Mouse (Mus musculus) embryonic facial prominence, embryonic 13.5 days (tissue): Measurements from ENCODE around the gene Noto. TPM values are rescaled to one million over a fixed set of nuclear protein-coding genes. Genes with fewer than 3 reads are reported as not detected.

ENCODE experiments used
- ATAC-seq: fragments of 200-750 bp; cut with Nextera tagmentation; 2 replicates; pipeline ENCODE4 v1.8.0; 2017; ENCODE audit warnings: low read depth; ENCODE audit not compliant: insufficient number of reproducible peaks, insufficient read depth, low FRiP score, low TSS enrichment
- H3K27ac ChIP-seq: fragments of 300-500 bp; sonication (generic); 2 replicates; pipeline ENCODE4 v1.5.1; 2015; ENCODE audit warnings: moderate library complexity, mild to moderate bottlenecking, inconsistent platforms
- H3K27me3 ChIP-seq: fragments of 300-500 bp; sonication (generic); 2 replicates; pipeline ENCODE4 v1.6.1; 2015; ENCODE audit warnings: mild to moderate bottlenecking, inconsistent platforms
- H3K36me3 ChIP-seq: fragments of 300-500 bp; sonication (generic); 2 replicates; pipeline ENCODE4 v1.6.1; 2015; ENCODE audit warnings: mild to moderate bottlenecking, inconsistent platforms
- H3K4me1 ChIP-seq: fragments of 300-500 bp; sonication (generic); 2 replicates; pipeline ENCODE4 v1.6.1; 2015; ENCODE audit warnings: inconsistent platforms
- H3K4me2 ChIP-seq: fragments of 300-500 bp; sonication (generic); 2 replicates; pipeline ENCODE4 v1.6.1; 2015; ENCODE audit warnings: moderate library complexity, mild to moderate bottlenecking, inconsistent platforms
- H3K4me3 ChIP-seq: fragments of 300-500 bp; sonication (generic); 2 replicates; pipeline ENCODE4 v1.5.1; 2015; ENCODE audit warnings: mild to moderate bottlenecking, inconsistent platforms
- H3K9ac ChIP-seq: fragments of 300-500 bp; sonication (generic); 2 replicates; pipeline ENCODE4 v1.6.1; 2015; ENCODE audit warnings: mild to moderate bottlenecking, inconsistent platforms
- H3K9me3 ChIP-seq: fragments of 300-500 bp; sonication (generic); 2 replicates; pipeline ENCODE4 v1.6.1; 2016; ENCODE audit warnings: inconsistent platforms
- WGBS: fragments of 180-500 bp; shearing (Covaris S2); methylation state at CpG from one replicate; pipeline ENCODE4 v1.1.7; 2015; ENCODE audit warnings: mixed read lengths; 5-methylcytosine and 5-hydroxymethylcytosine counted together
- polyA plus RNA-seq: library from polyadenylated mRNA; unstranded; fragments of >200 nt; fragmentation: Nextera tagmentation; extraction: Ambion mirVana; gene quantifications from 2 replicates; pipeline ENCODE4 v1.2.1, GENCODE M21; 2015

Noto gene
- polyA plus RNA-seq, 1 experiment from 2014 or later: not detected

DNA sequence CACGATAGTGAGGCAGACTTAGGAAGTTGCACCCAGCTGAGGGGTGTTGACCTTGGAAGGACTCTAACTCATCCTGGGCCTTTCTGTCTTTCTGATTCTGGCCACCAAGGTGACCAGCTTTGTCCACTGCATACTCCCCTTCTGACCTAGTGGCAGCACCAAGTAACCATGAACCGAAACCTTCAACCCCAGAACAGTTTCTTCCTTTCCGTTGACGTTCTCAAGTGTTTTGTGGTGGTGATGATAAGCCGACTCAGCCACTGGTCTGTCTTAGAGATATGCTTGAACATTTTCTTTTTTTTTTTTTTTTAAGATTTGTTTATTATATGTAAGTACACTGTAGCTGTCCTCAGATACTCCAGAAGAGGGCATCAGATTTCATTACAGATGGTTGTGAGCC lies 35.1 kb upstream of the Noto start:
- no peak overlapping the region for H3K4me2 ChIP-seq

DNA sequence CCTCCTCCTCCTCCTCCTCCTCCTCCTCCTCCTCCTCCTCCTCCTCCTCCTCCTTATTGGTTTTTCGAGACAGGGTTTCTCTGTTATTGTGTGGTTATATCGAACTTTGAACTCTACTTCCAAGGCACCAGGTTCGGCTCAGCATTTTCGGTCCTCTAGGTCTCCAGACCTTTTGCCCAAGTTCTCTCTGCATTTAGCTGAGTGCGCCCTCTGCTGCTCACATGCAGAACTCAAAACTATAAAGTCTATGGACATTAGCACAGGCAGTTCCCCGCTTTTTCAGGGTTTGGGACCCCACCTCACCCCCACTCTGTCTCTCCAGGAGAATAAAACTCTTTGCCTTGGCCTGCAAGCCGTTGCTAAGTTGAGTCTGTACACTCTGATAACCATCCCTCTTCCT lies 31.9 kb upstream of the Noto start:
- Histone ChIP-seq H3K4me1 (0 out of 2 replicates have a peak, but pooled peaks cover under 1% of the 10 kb centered on the region), H3K27me3 (no peaks in the 10 kb centered on the region; the same call in 1 of the 2 replicates), H3K4me3 (no peak overlapping the region), H3K9ac (no peak overlapping the region), H3K27ac (no peak overlapping the region), H3K9me3 (no peaks in the 10 kb centered on the region), H3K4me2 (no peak overlapping the region), H3K36me3 (no peaks in the 10 kb centered on the region)
- 24% methylated on average over 6 of the region's 7 CpGs for WGBS
- ATAC-seq: no peak

More for the DNA sequence above, 35.1 kb upstream of the Noto start:
- H3K4me3 ChIP-seq: no peak overlapping the region
- no peak overlapping the region for H3K9ac ChIP-seq
- H3K9me3 ChIP-seq: 0 out of 2 replicates have a peak, but pooled peaks cover 3% of the 10 kb centered on the region
- WGBS: 75% methylated on average over 5 of the region's 5 CpGs
- H3K27me3 ChIP-seq: peaks cover 9% of the 10 kb centered on the region
- H3K4me1 ChIP-seq: 0 out of 2 replicates have a peak, but pooled peaks cover 3% of the 10 kb centered on the region
- H3K36me3 ChIP-seq: no peaks in the 10 kb centered on the region
- ATAC-seq: no peak
- no peak overlapping the region for H3K27ac ChIP-seq

DNA sequence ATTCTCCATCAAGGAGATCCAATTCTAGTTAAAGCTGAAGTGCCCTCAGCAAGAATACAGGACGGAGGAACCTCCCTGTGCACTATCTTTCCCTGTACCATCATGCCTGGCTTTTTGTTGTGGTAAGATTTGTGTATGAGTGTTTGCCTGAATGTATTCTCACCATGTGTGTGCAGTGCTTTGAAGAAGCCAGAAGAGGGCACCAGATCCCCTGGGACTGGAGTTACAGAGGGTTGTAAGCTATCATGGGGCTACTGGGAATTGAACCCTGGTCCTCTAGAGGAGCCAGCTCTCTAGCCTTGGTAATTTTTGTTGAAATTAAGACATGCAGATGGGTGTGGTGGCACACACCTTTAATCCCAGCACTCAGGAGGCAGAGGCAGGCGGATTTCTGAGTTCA lies 28.3 kb upstream of the Noto start:
- 0 out of 2 replicates have a peak, but pooled peaks cover 2% of the 10 kb centered on the region for H3K4me1 ChIP-seq
- ATAC-seq: no peak
- no peak overlapping the region for H3K27ac ChIP-seq
- no peaks in the 10 kb centered on the region; the same call in 1 of the 2 replicates for H3K27me3 ChIP-seq
- H3K9ac ChIP-seq: no peak overlapping the region
- 68% methylated on average over 2 of the region's 2 CpGs for WGBS
- H3K4me2 ChIP-seq: no peak overlapping the region
- no peaks in the 10 kb centered on the region for H3K9me3 ChIP-seq
- H3K4me3 ChIP-seq: no peak overlapping the region
- H3K36me3 ChIP-seq: no peaks in the 10 kb centered on the region

DNA sequence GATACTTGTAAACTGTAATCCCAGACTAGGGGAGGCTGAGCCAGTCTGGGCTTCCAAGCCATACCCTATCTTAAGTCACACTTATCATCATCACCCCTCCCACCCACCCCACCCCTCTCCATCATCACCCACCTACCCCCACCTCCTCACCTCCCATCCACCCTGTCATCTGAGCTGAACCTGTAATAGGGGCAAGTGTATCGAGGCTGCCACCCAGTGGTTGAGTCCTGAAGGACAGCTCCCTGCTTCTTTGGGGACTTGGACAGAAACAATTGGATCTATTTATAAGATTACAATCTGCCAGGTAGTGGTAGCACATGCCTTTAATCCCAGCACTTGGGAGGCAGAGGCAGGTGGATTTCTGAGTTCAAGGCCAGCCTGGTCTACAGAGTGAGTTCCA lies 26.5 kb upstream of the Noto start:
- H3K4me1 ChIP-seq: 0 out of 2 replicates have a peak, but pooled peaks cover 2% of the 10 kb centered on the region
- no peak overlapping the region for H3K9ac ChIP-seq
- no peak overlapping the region for H3K27ac ChIP-seq
- WGBS: 9% methylated on average over 1 of the region's 1 CpGs
- H3K27me3 ChIP-seq: no peaks in the 10 kb centered on the region
- H3K4me2 ChIP-seq: no peak overlapping the region
- no peak overlapping the region for H3K4me3 ChIP-seq
- no peak for ATAC-seq
- H3K36me3 ChIP-seq: no peaks in the 10 kb centered on the region
- no peaks in the 10 kb centered on the region for H3K9me3 ChIP-seq

DNA sequence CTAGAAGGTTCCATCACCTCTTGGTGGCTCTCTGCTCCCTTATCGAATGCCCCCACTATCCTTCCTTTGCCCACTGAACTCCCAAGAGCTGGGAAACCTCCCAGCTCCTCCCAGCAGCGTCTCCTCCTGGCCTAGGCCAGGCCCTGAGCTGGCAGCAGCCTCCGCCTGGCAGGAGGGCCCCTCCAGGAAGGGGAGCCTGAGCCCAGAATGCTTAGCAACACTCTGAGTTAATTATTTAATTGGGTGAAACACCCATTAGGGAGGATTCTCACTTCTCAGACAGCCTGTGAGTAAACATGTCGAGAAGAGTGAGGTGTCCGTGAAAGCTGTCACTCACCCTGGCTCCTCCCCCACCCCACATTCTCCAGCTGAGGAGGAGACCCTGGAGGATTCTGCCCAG lies 24.0 kb upstream of the Noto start:
- no peaks in the 10 kb centered on the region for H3K36me3 ChIP-seq
- H3K4me1 ChIP-seq: 0 out of 2 replicates have a peak, but pooled peaks cover 2% of the 10 kb centered on the region
- no peak overlapping the region; the same call in 1 of the 2 replicates for H3K9ac ChIP-seq
- H3K4me2 ChIP-seq: no peak overlapping the region
- 40% methylated on average over 5 of the region's 5 CpGs for WGBS
- 0 out of 2 replicates have a peak, but pooled peaks cover 2% of the 10 kb centered on the region for H3K27me3 ChIP-seq
- H3K9me3 ChIP-seq: no peaks in the 10 kb centered on the region
- H3K27ac ChIP-seq: no peak overlapping the region
- no peak overlapping the region for H3K4me3 ChIP-seq
- no peak for ATAC-seq

DNA sequence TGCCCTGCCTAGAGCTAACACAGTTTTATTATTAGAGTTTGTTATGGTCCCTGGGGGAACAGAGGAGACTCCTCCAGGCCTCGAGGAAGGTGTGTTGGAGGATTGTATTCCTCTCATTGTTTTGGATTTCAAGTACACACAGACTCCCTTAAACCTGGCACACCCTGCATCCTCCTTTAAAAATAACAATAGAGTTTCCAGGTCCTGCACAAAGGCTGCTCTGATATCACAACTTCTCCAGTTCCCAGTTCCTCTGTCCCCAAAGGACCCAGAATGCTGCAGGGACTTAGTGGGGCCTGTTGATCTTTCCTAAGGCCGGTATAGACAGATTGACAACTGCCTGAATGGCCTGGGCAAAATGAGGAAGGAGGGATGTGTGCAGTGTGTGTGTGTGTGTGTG lies 21.1 kb upstream of the Noto start:
- 49% methylated on average over 2 of the region's 2 CpGs for WGBS
- H3K36me3 ChIP-seq: no peaks in the 10 kb centered on the region

DNA sequence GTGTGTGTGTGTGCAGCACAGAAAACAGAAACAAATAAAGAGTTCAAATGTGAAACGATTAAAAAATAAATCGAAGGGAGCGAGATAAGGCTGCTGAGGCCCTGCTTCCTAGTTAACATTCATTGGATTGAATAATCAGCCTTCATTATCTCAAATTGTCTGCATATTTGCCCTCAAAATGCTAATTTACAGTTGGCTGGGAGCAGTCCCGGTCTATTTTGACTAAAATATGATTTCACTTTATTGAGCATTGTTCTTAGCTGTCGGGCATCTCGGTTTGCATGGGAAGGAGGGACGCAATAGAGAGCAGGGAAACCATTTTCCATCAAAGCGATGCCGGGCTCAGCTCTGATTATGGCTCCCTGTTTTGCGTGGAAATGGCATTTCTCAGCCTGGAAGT lies 20.6 kb upstream of the Noto start:
- no peak for ATAC-seq
- Histone ChIP-seq H3K27ac (no peak overlapping the region), H3K4me1 (0 out of 2 replicates have a peak, but pooled peaks cover 2% of the 10 kb centered on the region), H3K9ac (no peak overlapping the region), H3K36me3 (no peaks in the 10 kb centered on the region), H3K4me2 (no peak overlapping the region), H3K9me3 (no peaks in the 10 kb centered on the region), H3K27me3 (peaks cover 24% of the 10 kb centered on the region), H3K4me3 (no peak overlapping the region)
- WGBS: 77% methylated on average over 10 of the region's 10 CpGs

More for the DNA sequence above, 21.1 kb upstream of the Noto start:
- ATAC-seq: no peak
- H3K4me3 ChIP-seq: no peak overlapping the region
- no peak overlapping the region for H3K27ac ChIP-seq
- H3K9ac ChIP-seq: no peak overlapping the region
- no peaks in the 10 kb centered on the region for H3K9me3 ChIP-seq
- H3K4me1 ChIP-seq: 0 out of 2 replicates have a peak, but pooled peaks cover 2% of the 10 kb centered on the region
- H3K4me2 ChIP-seq: no peak overlapping the region
- H3K27me3 ChIP-seq: peaks cover 20% of the 10 kb centered on the region

DNA sequence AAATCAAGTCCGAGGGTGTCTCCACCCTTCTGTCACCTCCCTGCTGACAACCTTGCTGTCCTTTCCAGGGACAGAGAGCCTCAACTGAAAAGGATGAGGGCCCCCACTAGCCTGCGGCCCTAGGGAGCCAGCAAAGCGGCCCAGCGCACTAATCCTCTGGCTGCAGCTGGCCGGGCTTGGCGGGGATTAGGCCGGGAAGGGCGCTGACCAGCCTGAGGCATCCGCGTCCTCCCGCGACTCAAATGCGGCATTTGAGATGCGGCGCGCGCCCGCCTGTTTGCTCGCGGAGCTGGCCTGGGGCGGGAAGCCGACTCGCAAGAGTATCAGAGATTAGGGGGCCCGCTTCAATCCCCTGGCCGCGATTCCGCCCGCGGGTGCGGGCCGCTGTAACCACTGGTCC lies 14.7 kb upstream of the Noto start:
- Histone ChIP-seq H3K4me3 (peak overlapping the region; percentile 26), H3K27me3 (peaks cover 53% of the 10 kb centered on the region)

DNA sequence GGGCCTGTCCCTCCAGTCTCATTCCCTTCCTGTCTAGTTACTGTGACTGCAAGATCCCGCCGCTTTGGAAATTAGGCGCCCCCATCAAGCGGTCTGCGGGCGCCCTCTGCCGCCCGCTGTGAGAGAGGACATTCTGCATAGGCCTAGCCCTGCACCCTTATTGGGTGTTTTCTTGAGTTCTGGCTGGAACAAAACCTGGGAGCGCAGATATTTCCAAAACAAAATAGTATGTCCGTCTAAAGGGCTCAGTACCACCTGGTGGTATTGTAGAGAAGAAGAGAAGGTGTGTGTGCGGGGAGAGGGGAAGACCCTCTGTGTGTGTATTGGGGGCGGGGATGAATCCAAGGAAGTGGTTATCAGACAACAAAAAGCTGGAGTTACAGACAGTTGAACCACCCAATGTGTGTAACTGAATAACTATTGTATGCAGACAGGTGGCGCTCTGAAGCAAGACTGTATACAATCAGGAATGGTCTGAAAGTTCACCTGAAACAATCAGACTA lies 12.9 kb upstream of the Noto start:
- Histone ChIP-seq H3K36me3 (no peaks in the 10 kb centered on the region), H3K4me2 (peak overlapping the region; percentile 32), H3K27ac (no peak overlapping the region), H3K4me1 (peaks cover 12% of the 10 kb centered on the region), H3K9me3 (no peaks in the 10 kb centered on the region), H3K4me3 (no peak overlapping the region), H3K27me3 (peaks cover 52% of the 10 kb centered on the region), H3K9ac (no peak overlapping the region)
- ATAC-seq: peak; percentile 39; the same call in 1 of the 2 replicates
- 11% methylated on average over 13 of the region's 13 CpGs for WGBS

More for the DNA sequence above, 14.7 kb upstream of the Noto start:
- no peak for ATAC-seq
- Histone ChIP-seq H3K9ac (peak overlapping the region; percentile 32; the same call in 1 of the 2 replicates), H3K4me2 (peak overlapping the region; percentile 46), H3K4me1 (peaks cover 12% of the 10 kb centered on the region), H3K36me3 (no peaks in the 10 kb centered on the region), H3K27ac (no peak overlapping the region), H3K9me3 (no peaks in the 10 kb centered on the region)
- WGBS: under 1% methylated on average over 31 of the region's 31 CpGs

DNA sequence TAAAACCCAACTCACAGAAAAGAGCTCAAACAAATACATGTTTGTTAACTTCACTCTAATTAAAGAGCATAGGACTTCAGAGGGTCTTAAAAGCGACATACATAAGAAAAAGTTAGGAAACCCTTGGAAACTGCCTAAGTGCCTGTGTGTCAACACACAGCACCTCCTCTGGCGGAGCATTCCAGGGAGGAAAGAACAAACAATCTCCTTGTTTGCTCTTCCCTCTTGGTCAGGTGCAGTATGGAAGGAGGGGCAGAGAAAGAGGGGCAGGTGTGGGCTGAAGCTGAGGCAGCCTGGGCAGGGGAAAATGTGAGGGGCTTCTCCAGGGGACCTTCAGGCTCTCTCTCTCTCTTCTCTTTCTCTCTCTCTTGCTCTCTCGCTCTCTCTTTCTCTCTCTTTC lies 7.9 kb upstream of the Noto start:
- Histone ChIP-seq H3K9me3 (no peaks in the 10 kb centered on the region), H3K36me3 (no peaks in the 10 kb centered on the region), H3K27me3 (peaks cover 12% of the 10 kb centered on the region), H3K4me1 (no peaks in the 10 kb centered on the region), H3K4me3 (no peak overlapping the region), H3K9ac (no peak overlapping the region), H3K27ac (no peak overlapping the region), H3K4me2 (no peak overlapping the region)
- no peak for ATAC-seq
- 63% methylated on average over 3 of the region's 3 CpGs for WGBS

DNA sequence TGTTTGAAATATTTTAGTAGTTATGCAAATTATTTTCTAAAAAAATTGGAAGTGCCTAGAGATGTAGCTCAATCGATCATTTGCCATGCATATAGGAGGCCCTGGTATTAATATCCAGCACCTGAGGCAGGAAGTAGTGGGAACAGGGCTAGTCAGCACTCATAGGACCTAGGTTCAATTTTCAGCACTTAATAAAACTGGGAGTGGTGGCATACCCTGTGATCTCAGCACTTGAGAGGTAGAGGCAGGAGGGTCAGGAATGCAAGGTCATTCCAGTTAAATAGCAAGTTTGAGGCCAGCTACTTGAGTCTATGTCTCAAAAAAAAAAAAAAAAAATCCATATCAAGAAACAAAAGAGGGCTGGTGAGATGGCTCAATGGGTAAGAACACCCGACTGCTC lies 4.5 kb upstream of the Noto start:
- H3K4me1 ChIP-seq: no peaks in the 10 kb centered on the region
- no peak overlapping the region for H3K27ac ChIP-seq
- H3K9me3 ChIP-seq: no peaks in the 10 kb centered on the region
- no peak overlapping the region for H3K4me2 ChIP-seq
- no peak for ATAC-seq
- peaks cover 30% of the 10 kb centered on the region for H3K27me3 ChIP-seq
- H3K4me3 ChIP-seq: no peak overlapping the region
- 79% methylated on average over 2 of the region's 2 CpGs for WGBS
- no peaks in the 10 kb centered on the region for H3K36me3 ChIP-seq
- H3K9ac ChIP-seq: no peak overlapping the region

DNA sequence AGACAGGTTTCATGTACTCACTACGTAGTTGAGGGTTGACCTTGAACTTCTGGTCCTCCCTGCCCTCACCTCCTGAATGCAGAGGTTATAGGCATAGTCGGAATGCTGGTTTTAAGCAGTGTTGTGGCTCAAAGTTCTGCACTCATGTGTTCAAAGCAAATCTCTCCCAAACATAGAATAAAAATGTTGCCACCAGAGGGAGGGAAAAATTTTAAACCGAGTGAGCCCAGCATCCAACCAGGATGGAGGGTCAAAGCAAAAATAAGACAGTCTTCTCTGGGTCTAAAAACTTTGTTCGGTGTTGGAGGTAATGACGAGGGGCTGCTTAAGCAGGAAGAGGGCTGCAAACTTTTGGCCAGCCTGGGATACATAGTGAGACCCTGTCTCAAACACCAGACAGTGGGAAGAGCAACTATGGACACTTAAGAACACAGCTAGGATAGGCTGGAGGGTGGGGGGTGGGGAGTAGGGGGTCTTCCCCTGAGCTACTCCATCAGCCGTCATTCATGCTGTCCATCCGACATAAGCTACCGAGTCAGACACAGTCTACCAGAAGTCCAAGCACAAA lies 7.7 kb downstream of the Noto start:
- peak overlapping the region; percentile 28; the same call in 1 of the 2 replicates for H3K27ac ChIP-seq
- WGBS: 43% methylated on average over 8 of the region's 8 CpGs

More for the DNA sequence above, 7.7 kb downstream of the Noto start:
- peak; percentile 71 for ATAC-seq
- H3K9me3 ChIP-seq: no peaks in the 10 kb centered on the region
- H3K27me3 ChIP-seq: peaks cover 4% of the 10 kb centered on the region
- H3K36me3 ChIP-seq: no peaks in the 10 kb centered on the region
- H3K4me3 ChIP-seq: peak overlapping the region; percentile 97
- peaks cover 13% of the 10 kb centered on the region for H3K4me1 ChIP-seq
- peak overlapping the region; percentile 79 for H3K4me2 ChIP-seq
- peak overlapping the region; percentile 88 for H3K9ac ChIP-seq
